Mouse (Mus musculus) kidney, adult 2 months (tissue): Measurements from ENCODE around the gene Arl5c.

Source experiments
- CTCF ChIP-seq: fragments of 200-500 bp; conservative IDR thresholded peaks from 2 replicates; pipeline ENCODE4 v1.5.1; 2011; ENCODE audit warnings: low read depth, mild to moderate bottlenecking, control low read depth, low read length, moderate library complexity, mixed read lengths; ENCODE audit not compliant: insufficient read depth, insufficient read length
- POLR2A ChIP-seq: fragments of 200-500 bp; IDR thresholded peaks from one replicate; pipeline ENCODE4 v1.6.1; 2011; ENCODE audit warnings: low read depth, low read length, control low read depth

GRCm38 (mm10) chr11:97998898-97999608 lies 3.1 kb upstream of the Arl5c start:
- TF ChIP-seq POLR2A (no peak), CTCF (no peak)
